Mouse (Mus musculus): ENCODE measurements around the gene Hif3a. TPM values are rescaled to one million over a fixed set of nuclear protein-coding genes. Genes with fewer than 3 reads are reported as not detected.

Gene Hif3a
- total and polyA plus RNA-seq, 3 experiments: 8.0 to 37.9 TPM; not detected in 1

DNA sequence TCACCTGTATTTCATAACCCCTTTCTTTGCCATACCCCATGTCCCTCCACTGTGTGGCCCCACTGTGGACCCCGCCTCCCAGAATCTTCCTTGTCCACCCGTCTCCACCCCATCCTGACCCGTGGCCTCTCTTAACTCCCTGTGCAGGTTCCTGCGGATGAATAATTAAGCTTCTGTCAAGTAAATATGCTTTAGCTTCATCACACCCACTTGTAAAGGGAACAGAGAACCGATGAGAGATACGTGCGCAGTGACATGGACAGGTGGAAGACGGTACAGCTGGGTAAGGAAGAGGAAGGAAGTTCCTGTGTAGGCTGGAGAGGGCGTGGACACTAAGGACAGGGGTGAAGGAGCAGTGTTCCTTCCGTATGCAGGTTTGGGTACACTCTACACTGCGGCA, 618 bp upstream of the Hif3a start:
- Histone ChIP-seq H3K4me3 (ENCODE audit: control insufficient read depth in 1 of 2, insufficient read depth in 1 of 2, low read depth in 2 of 2, low read length in 2 of 2) (no peak overlapping the region), H3K79me2 (ENCODE audit: control insufficient read depth, insufficient read depth, low read length, poor library complexity) (peaks cover 7% of the 10 kb centered on the region; the same call in 1 of the 2 replicates), H3K36me3 (ENCODE audit: control insufficient read depth in 1 of 2, insufficient read depth in 2 of 2, low read length in 2 of 2) (peaks cover 0 to 21% of the 10 kb centered on the region in 2 experiments; a peak in 2 of 4 replicates), H3K9ac (ENCODE audit: control insufficient read depth, low read depth, low read length, poor library complexity, severe bottlenecking) (no peak overlapping the region), H3K9me3 (replicated peaks; ENCODE audit: insufficient read depth, low read length) (no peaks in the 10 kb centered on the region), H3K27ac (ENCODE audit: control insufficient read depth, low read depth, low read length) (no peak overlapping the region), H3K4me1 (ENCODE audit: control insufficient read depth in 1 of 2, insufficient read depth in 2 of 2, low read length in 2 of 2) (peaks cover 6 to 46% of the 10 kb centered on the region in 2 experiments), H3K27me3 (ENCODE audit: control insufficient read depth in 1 of 2, insufficient read depth in 2 of 2, low read length in 2 of 2) (no peaks in the 10 kb centered on the region)
- TF ChIP-seq USF2 (IDR thresholded peaks at IDR 0.05; ENCODE audit: borderline replicate concordance in 1 of 2, insufficient read depth in 1 of 2, low read depth in 1 of 2, low read length in 2 of 2) (no peak), MYC (IDR thresholded peaks at IDR 0.05; ENCODE audit: low read depth, low read length) (no peak), TAL1 (IDR thresholded peaks at IDR 0.05; ENCODE audit: low read length) (no peak), RAD21 (IDR thresholded peaks at IDR 0.05; ENCODE audit: low read depth, low read length) (no peak), RCOR1 (IDR thresholded peaks at IDR 0.05; ENCODE audit: low read depth, low read length) (no peak), GATA1 (IDR thresholded peaks at IDR 0.05; ENCODE audit: low read depth, low read length) (no peak), SIN3A (IDR thresholded peaks at IDR 0.05; ENCODE audit: low read length) (no peak), HCFC1 (IDR thresholded peaks at IDR 0.05; ENCODE audit: low read depth, low read length) (0 out of 2 replicates have a peak, but pooled peaks have one; percentile 36), ETS1 (IDR thresholded peaks at IDR 0.05; ENCODE audit: low read depth, low read length) (peak; percentile 71), ZC3H11A (IDR thresholded peaks at IDR 0.05; ENCODE audit: low read depth, low read length) (no peak)
- DNase-seq (ENCODE audit: low read depth, low spot score): peak; percentile 66

- Histone ChIP-seq H3K4me1 (ENCODE audit: control insufficient read depth in 1 of 2, insufficient read depth in 2 of 2, low read length in 2 of 2) (peaks cover 13 to 46% of the 10 kb centered on the region in 2 experiments), H3K36me3 (ENCODE audit: control insufficient read depth in 1 of 2, insufficient read depth in 2 of 2, low read length in 2 of 2) (peaks cover 0 to 30% of the 10 kb centered on the region in 2 experiments; a peak in 2 of 4 replicates), H3K4me3 (ENCODE audit: control insufficient read depth in 1 of 2, insufficient read depth in 1 of 2, low read depth in 2 of 2, low read length in 2 of 2) (peak overlapping the region; percentile 55 to 66), H3K79me2 (ENCODE audit: control insufficient read depth, insufficient read depth, low read length, poor library complexity) (peaks cover 7% of the 10 kb centered on the region; the same call in 1 of the 2 replicates), H3K9me3 (replicated peaks; ENCODE audit: insufficient read depth, low read length) (no peaks in the 10 kb centered on the region), H3K27ac (ENCODE audit: control insufficient read depth, low read depth, low read length) (peak overlapping the region; percentile 78), H3K9ac (ENCODE audit: control insufficient read depth, low read depth, low read length, poor library complexity, severe bottlenecking) (peak overlapping the region; percentile 77), H3K27me3 (ENCODE audit: control insufficient read depth in 1 of 2, insufficient read depth in 2 of 2, low read length in 2 of 2) (no peaks in the 10 kb centered on the region)
- peak; percentile 89 for DNase-seq (ENCODE audit: low read depth, low spot score)
- no peak for TF ChIP-seq GATA1 (IDR thresholded peaks at IDR 0.05; ENCODE audit: low read depth, low read length)
- TF ChIP-seq MAZ (IDR thresholded peaks at IDR 0.05; ENCODE audit: low read depth, low read length): peak; percentile 94
- peak; percentile 64 for TF ChIP-seq TCF12 (IDR thresholded peaks at IDR 0.05; ENCODE audit: low read depth, low read length)
- no peak for TF ChIP-seq TAL1 (IDR thresholded peaks at IDR 0.05; ENCODE audit: low read length)
- no peak for TF ChIP-seq ZKSCAN1 (IDR thresholded peaks at IDR 0.05; ENCODE audit: low read depth, low read length)
- 0 out of 2 replicates have a peak, but pooled peaks have one; percentile 41 for TF ChIP-seq TBP (IDR thresholded peaks at IDR 0.05; ENCODE audit: low read depth, low read length)
- peak; percentile 59; the same call in 1 of the 2 replicates for TF ChIP-seq MEF2A (IDR thresholded peaks at IDR 0.05; ENCODE audit: extremely low read depth, insufficient replicate concordance, low read depth, low read length, poor library complexity, severe bottlenecking)
- peak; percentile 45; the same call in 1 of the 2 replicates for TF ChIP-seq NELFE (IDR thresholded peaks at IDR 0.05; ENCODE audit: low read depth, low read length)
- peak; percentile 52 to 61 (median 60) for TF ChIP-seq CTCF (IDR thresholded peaks at IDR 0.05 in 2 of 3, conservative IDR thresholded peaks at IDR 0.05 in 1 of 3; ENCODE audit: control insufficient read depth in 1 of 3, insufficient read depth in 1 of 3, low read depth in 2 of 3, low read length in 3 of 3, poor library complexity in 1 of 3, severe bottlenecking in 1 of 3)
- peak; percentile 50; the same call in 1 of the 2 replicates for TF ChIP-seq BHLHE40 (IDR thresholded peaks at IDR 0.05; ENCODE audit: borderline replicate concordance, low read depth, low read length)
- peak; percentile 33; the same call in 1 of the 2 replicates for TF ChIP-seq MYB (IDR thresholded peaks at IDR 0.05; ENCODE audit: low read depth, low read length)
- 0 out of 2 replicates have a peak, but pooled peaks have one; percentile 43 for TF ChIP-seq ZMIZ1 (IDR thresholded peaks at IDR 0.05; ENCODE audit: low read depth, low read length)
- peak; percentile 64 for TF ChIP-seq MXI1 (IDR thresholded peaks at IDR 0.05; ENCODE audit: low read depth, low read length)
- peak; percentile 70 for TF ChIP-seq HCFC1 (IDR thresholded peaks at IDR 0.05; ENCODE audit: low read depth, low read length)
- no peak for TF ChIP-seq ZNF384 (IDR thresholded peaks at IDR 0.05; ENCODE audit: low read depth, low read length)
- TF ChIP-seq GABPA (IDR thresholded peaks at IDR 0.05; ENCODE audit: low read depth, low read length): no peak
- TF ChIP-seq RAD21 (IDR thresholded peaks at IDR 0.05; ENCODE audit: low read depth, low read length): no peak
- TF ChIP-seq POLR2A (IDR thresholded peaks at IDR 0.05; ENCODE audit: control insufficient read depth in 1 of 2, insufficient read depth in 1 of 2, low read depth in 1 of 2, low read length in 2 of 2, poor library complexity in 1 of 2): peak; percentile 25 to 57; a peak in 1 of 4 replicates
- TF ChIP-seq ETS1 (IDR thresholded peaks at IDR 0.05; ENCODE audit: low read depth, low read length): peak; percentile 87
- TF ChIP-seq USF1 (IDR thresholded peaks at IDR 0.05; ENCODE audit: low read depth, low read length): peak; percentile 34; the same call in 1 of the 2 replicates
- peak in 1 of 2 experiments; percentile 58; a peak in 2 of 4 replicates for TF ChIP-seq EP300 (IDR thresholded peaks at IDR 0.05; ENCODE audit: low read depth in 1 of 2, low read length in 2 of 2)
- TF ChIP-seq SIN3A (IDR thresholded peaks at IDR 0.05; ENCODE audit: low read length): peak; percentile 79; the same call in 1 of the 2 replicates
- 0 out of 2 replicates have a peak, but pooled peaks have one; percentile 44 for TF ChIP-seq MYC (IDR thresholded peaks at IDR 0.05; ENCODE audit: low read depth, low read length)
Measured at GRCm38 (mm10) chr7:17060782-17061605, 1.2 kb downstream of the Hif3a start.

All from MEL (cell line).